Mouse (Mus musculus): Measurements from ENCODE around the gene Pkig. TPM values are rescaled to one million over a fixed set of nuclear protein-coding genes. Genes with fewer than 3 reads are reported as not detected.
"Not testable (repeated sequence)": the region's sequence is repeated elsewhere in the genome, so short reads cannot be mapped to it uniquely, and the experiment has no call there.

Gene Pkig
- polyA plus RNA-seq, 1 experiment from 2014 or later, result 134 TPM

- H3K27ac ChIP-seq (ENCODE audit: low read length), result peak overlapping the region; percentile 26; the same call in 1 of the 2 replicates
- no peak for ATAC-seq
Observed at GRCm38 (mm10) chr2:163685761-163686200, 27.6 kb downstream of the Pkig start.

GRCm38 (mm10) chr2:163686233-163686632, 28.0 kb downstream of the Pkig start:
- H3K4me3 ChIP-seq (ENCODE audit: low read depth, low read length), result no peak overlapping the region
- H3K9me3 ChIP-seq (replicated peaks; ENCODE audit: control insufficient read depth, low read length, poor library complexity, severe bottlenecking), result no peaks in the 10 kb centered on the region
- no peak overlapping the region for H3K4me2 ChIP-seq (ENCODE audit: low read length)
- no peaks in the 10 kb centered on the region for H3K27me3 ChIP-seq (ENCODE audit: control insufficient read depth, insufficient read depth, low read depth, low read length)
- no peak for ATAC-seq
- H3K9ac ChIP-seq (ENCODE audit: low read depth, low read length), result no peak overlapping the region
- peaks cover 15% of the 10 kb centered on the region for H3K4me1 ChIP-seq (ENCODE audit: control insufficient read depth, insufficient read depth, low read length)
- 79% methylated on average over 5 of the region's 5 CpGs for WGBS
- H3K27ac ChIP-seq (ENCODE audit: low read length), result no peak overlapping the region
- no peaks in the 10 kb centered on the region for H3K36me3 ChIP-seq (ENCODE audit: control insufficient read depth, insufficient read depth, low read length)

More at GRCm38 (mm10) chr2:163685761-163686200, 27.6 kb downstream of the Pkig start:
- Histone ChIP-seq H3K4me2 (ENCODE audit: low read length) (no peak overlapping the region), H3K36me3 (ENCODE audit: control insufficient read depth, insufficient read depth, low read length) (no peaks in the 10 kb centered on the region), H3K4me1 (ENCODE audit: control insufficient read depth, insufficient read depth, low read length) (peaks cover 15% of the 10 kb centered on the region), H3K27me3 (ENCODE audit: control insufficient read depth, insufficient read depth, low read depth, low read length) (no peaks in the 10 kb centered on the region), H3K9me3 (replicated peaks; ENCODE audit: control insufficient read depth, low read length, poor library complexity, severe bottlenecking) (no peaks in the 10 kb centered on the region), H3K9ac (ENCODE audit: low read depth, low read length) (no peak overlapping the region), H3K4me3 (ENCODE audit: low read depth, low read length) (no peak overlapping the region)
- WGBS, result 82% methylated on average over 6 of the region's 6 CpGs

GRCm38 (mm10) chr2:163686886-163687285, 28.7 kb downstream of the Pkig start:
- H3K9ac ChIP-seq (ENCODE audit: low read depth, low read length), result no peak overlapping the region
- no peak overlapping the region for H3K4me3 ChIP-seq (ENCODE audit: low read depth, low read length)
- WGBS, result 81% methylated on average over 3 of the region's 3 CpGs
- H3K27ac ChIP-seq (ENCODE audit: low read length), result no peak overlapping the region
- H3K4me1 ChIP-seq (ENCODE audit: control insufficient read depth, insufficient read depth, low read length), result peaks cover 15% of the 10 kb centered on the region
- no peaks in the 10 kb centered on the region for H3K36me3 ChIP-seq (ENCODE audit: control insufficient read depth, insufficient read depth, low read length)
- no peak for ATAC-seq
- H3K4me2 ChIP-seq (ENCODE audit: low read length), result no peak overlapping the region
- no peaks in the 10 kb centered on the region for H3K9me3 ChIP-seq (replicated peaks; ENCODE audit: control insufficient read depth, low read length, poor library complexity, severe bottlenecking)
- H3K27me3 ChIP-seq (ENCODE audit: control insufficient read depth, insufficient read depth, low read depth, low read length), result no peaks in the 10 kb centered on the region

GRCm38 (mm10) chr2:163688377-163688776, 30.2 kb downstream of the Pkig start:
- not testable (repeated sequence) for H3K27me3 ChIP-seq (ENCODE audit: control insufficient read depth, insufficient read depth, low read depth, low read length); H3K4me2 ChIP-seq (ENCODE audit: low read length); H3K9ac ChIP-seq (ENCODE audit: low read depth, low read length); ATAC-seq; H3K9me3 ChIP-seq (replicated peaks; ENCODE audit: control insufficient read depth, low read length, poor library complexity, severe bottlenecking); H3K4me3 ChIP-seq (ENCODE audit: low read depth, low read length); H3K36me3 ChIP-seq (ENCODE audit: control insufficient read depth, insufficient read depth, low read length); H3K27ac ChIP-seq (ENCODE audit: low read length)
- WGBS, result 100% methylated on average over 1 of the region's 1 CpGs
- H3K4me1 ChIP-seq (ENCODE audit: control insufficient read depth, insufficient read depth, low read length), result peaks cover 17% of the 10 kb centered on the region

GRCm38 (mm10) chr2:163689771-163690170, 31.6 kb downstream of the Pkig start:
- Histone ChIP-seq H3K27ac (ENCODE audit: low read length) (no peak overlapping the region), H3K4me1 (ENCODE audit: control insufficient read depth, insufficient read depth, low read length) (peaks cover 17% of the 10 kb centered on the region), H3K9ac (ENCODE audit: low read depth, low read length) (no peak overlapping the region), H3K4me3 (ENCODE audit: low read depth, low read length) (no peak overlapping the region), H3K4me2 (ENCODE audit: low read length) (no peak overlapping the region), H3K27me3 (ENCODE audit: control insufficient read depth, insufficient read depth, low read depth, low read length) (no peaks in the 10 kb centered on the region), H3K9me3 (replicated peaks; ENCODE audit: control insufficient read depth, low read length, poor library complexity, severe bottlenecking) (no peaks in the 10 kb centered on the region), H3K36me3 (ENCODE audit: control insufficient read depth, insufficient read depth, low read length) (no peaks in the 10 kb centered on the region)
- WGBS, result 80% methylated on average over 3 of the region's 3 CpGs
- no peak for ATAC-seq

GRCm38 (mm10) chr2:163690409-163691304, 32.5 kb downstream of the Pkig start:
- H3K4me2 ChIP-seq (ENCODE audit: low read length), result no peak overlapping the region
- no peak overlapping the region for H3K4me3 ChIP-seq (ENCODE audit: low read depth, low read length)
- ATAC-seq, result 0 out of 2 replicates have a peak, but pooled peaks have one; percentile 11
- no peaks in the 10 kb centered on the region for H3K27me3 ChIP-seq (ENCODE audit: control insufficient read depth, insufficient read depth, low read depth, low read length)
- no peak overlapping the region for H3K27ac ChIP-seq (ENCODE audit: low read length)
- 55% methylated on average over 8 of the region's 8 CpGs for WGBS
- H3K36me3 ChIP-seq (ENCODE audit: control insufficient read depth, insufficient read depth, low read length), result no peaks in the 10 kb centered on the region
- H3K9me3 ChIP-seq (replicated peaks; ENCODE audit: control insufficient read depth, low read length, poor library complexity, severe bottlenecking), result no peaks in the 10 kb centered on the region
- H3K4me1 ChIP-seq (ENCODE audit: control insufficient read depth, insufficient read depth, low read length), result peaks cover 12% of the 10 kb centered on the region
- no peak overlapping the region for H3K9ac ChIP-seq (ENCODE audit: low read depth, low read length)

- peaks cover 8% of the 10 kb centered on the region; the same call in 1 of the 2 replicates for H3K4me1 ChIP-seq (ENCODE audit: control insufficient read depth, insufficient read depth, low read length)
- H3K9ac ChIP-seq (ENCODE audit: low read depth, low read length), result no peak overlapping the region
- no peak overlapping the region for H3K4me2 ChIP-seq (ENCODE audit: low read length)
- no peak overlapping the region for H3K27ac ChIP-seq (ENCODE audit: low read length)
- H3K9me3 ChIP-seq (replicated peaks; ENCODE audit: control insufficient read depth, low read length, poor library complexity, severe bottlenecking), result no peaks in the 10 kb centered on the region
- no peak overlapping the region for H3K4me3 ChIP-seq (ENCODE audit: low read depth, low read length)
- H3K36me3 ChIP-seq (ENCODE audit: control insufficient read depth, insufficient read depth, low read length), result no peaks in the 10 kb centered on the region
- no peaks in the 10 kb centered on the region for H3K27me3 ChIP-seq (ENCODE audit: control insufficient read depth, insufficient read depth, low read depth, low read length)
- no peak for ATAC-seq
- WGBS, result 97% methylated on average over 6 of the region's 6 CpGs
Observed at GRCm38 (mm10) chr2:163691846-163692605, 33.8 kb downstream of the Pkig start.

GRCm38 (mm10) chr2:163692873-163693612, 34.9 kb downstream of the Pkig start:
- no peak for ATAC-seq
- Histone ChIP-seq H3K36me3 (ENCODE audit: control insufficient read depth, insufficient read depth, low read length) (no peaks in the 10 kb centered on the region), H3K9ac (ENCODE audit: low read depth, low read length) (no peak overlapping the region), H3K4me2 (ENCODE audit: low read length) (no peak overlapping the region), H3K9me3 (replicated peaks; ENCODE audit: control insufficient read depth, low read length, poor library complexity, severe bottlenecking) (no peaks in the 10 kb centered on the region), H3K4me1 (ENCODE audit: control insufficient read depth, insufficient read depth, low read length) (peaks cover 8% of the 10 kb centered on the region), H3K27ac (ENCODE audit: low read length) (no peak overlapping the region), H3K4me3 (ENCODE audit: low read depth, low read length) (no peak overlapping the region), H3K27me3 (ENCODE audit: control insufficient read depth, insufficient read depth, low read depth, low read length) (no peaks in the 10 kb centered on the region)
- WGBS, result 89% methylated on average over 3 of the region's 3 CpGs

Measured in midbrain, embryonic 16.5 days (tissue).